Mouse (Mus musculus) yolk sac, embryonic 10.5 days (tissue): ENCODE data around the gene Foxred1.

Experiments used
- DNase-seq: peaks from one replicate; pipeline ENCODE4 v3.0.0-alpha.2; 2017; ENCODE audit warnings: low spot score

The Foxred1 gene

DNA sequence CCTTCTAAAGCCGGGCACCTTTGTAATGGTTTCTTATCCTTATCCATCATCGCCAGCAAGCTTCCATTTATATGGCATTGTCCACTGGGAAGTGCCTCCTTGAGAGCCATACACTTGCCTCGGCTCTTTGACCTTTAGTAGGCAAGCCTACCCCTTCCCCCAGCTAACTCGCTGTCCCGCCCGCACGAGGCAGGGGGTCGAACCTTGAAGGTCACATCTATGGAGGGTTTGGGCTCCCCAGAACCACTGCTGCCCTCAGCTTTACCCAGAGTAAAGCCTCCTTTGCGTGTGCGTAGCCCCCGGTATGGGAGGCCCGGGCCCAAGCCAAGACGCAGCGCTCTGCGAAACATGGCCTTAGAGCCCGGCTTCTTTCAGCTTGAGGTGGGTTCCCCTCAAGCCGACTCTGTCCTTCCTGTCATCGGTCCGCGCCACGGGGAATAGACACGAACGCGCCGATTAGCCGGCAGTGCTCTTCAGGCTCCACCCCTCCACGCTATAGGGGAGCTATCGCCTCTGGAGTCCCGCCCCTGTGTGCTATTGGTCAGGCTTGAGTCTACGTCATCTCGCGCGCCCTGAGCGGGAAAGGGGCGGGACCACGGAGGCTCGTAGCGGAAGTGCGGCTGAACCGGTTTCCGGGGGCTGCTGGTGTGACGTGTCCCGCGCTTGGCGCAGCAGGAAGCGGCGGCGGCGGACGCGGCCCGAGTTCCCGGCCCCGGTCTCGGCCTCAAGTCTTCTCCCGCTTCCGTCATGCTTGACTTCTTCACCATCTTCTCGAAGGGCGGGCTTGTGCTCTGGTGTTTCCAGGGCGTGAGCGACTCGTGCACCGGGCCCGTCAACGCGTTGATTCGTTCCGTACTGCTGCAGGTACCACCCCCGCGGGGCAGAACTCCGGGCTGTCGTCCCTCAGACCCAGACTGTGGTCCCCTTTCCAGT is at the start of gene Foxred1:
Gene Foxred1 (minus strand): TSS at position 514 of the 933 bp plus-strand sequence.
- peak; percentile 99 for DNase-seq

DNA sequence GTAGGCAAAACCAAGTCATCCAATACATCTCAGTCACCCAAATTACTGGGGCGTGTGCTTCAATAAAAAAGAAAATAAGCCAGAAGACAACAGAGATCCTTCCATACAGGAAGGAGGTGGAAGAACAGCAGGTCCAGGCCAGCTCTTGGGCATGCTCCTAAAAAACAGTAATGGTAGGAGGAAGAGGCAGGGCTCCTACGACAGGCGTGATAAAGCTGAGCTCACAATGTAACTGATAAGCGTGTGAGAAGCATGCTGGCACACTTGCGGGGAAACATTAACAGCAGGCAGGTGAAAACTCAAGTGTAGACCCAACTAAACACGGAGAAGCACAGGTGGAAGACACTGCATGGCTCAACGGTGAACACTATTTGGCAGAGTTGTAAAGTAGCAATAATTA is 46.5 kb upstream of the Foxred1 start:
- no peak for DNase-seq

DNA sequence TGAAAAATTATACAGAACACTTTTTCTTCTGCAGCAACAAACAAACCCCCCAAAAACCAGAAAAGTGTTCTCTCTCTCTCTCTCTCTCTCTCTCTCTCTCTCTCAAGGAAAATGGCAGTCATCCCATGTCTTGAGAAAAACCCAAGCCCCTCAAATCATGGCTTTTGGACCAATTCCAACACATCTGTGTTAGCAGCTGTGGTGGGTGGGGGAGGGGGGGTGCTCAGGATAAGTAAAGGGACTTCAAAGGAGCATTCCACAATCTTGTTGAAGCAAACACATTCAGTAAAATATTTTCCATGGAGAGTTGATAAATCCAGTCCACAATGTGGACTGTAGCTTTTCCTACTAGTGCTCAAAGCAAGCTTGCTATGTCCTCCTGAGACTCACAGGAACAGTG is 38.6 kb upstream of the Foxred1 start:
- DNase-seq: no peak

DNA sequence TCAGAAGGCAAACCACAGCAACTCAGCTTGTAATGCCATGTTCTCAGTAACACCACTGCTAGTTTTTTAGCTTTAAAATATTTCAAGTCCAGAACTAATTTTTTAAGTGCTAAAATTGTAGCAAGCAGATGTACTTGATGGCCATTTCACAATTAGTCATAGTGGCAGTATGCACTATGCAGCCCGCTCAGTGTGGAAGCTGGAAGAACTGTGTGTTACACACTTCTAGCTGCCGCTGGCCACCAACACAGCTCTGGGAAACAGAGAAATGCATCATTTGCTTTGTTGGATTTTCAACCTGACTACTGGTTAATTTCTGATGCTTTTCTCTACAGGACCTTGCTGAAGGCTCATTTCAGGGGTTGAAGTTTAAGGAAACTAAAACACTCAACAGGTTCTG is 36.5 kb upstream of the Foxred1 start:
- no peak for DNase-seq

DNA sequence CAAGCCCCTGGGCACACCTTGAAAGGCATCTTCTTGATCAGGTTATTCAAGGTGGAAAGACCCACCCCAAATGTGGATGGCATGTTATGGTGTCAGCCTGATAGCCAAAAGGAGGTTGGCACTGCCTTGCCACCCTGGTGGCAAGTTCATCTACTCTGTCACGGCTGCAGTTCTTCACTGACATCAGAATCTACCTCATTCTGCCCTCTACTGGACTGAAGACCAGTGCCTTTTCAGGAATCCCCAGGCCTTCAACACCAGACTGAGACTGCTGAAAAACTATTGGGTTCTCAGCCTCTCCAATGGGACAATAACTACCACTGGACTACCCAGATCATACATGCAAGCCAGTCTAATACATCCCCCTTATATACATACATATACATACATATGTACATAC is 28.9 kb upstream of the Foxred1 start:
- DNase-seq: no peak

DNA sequence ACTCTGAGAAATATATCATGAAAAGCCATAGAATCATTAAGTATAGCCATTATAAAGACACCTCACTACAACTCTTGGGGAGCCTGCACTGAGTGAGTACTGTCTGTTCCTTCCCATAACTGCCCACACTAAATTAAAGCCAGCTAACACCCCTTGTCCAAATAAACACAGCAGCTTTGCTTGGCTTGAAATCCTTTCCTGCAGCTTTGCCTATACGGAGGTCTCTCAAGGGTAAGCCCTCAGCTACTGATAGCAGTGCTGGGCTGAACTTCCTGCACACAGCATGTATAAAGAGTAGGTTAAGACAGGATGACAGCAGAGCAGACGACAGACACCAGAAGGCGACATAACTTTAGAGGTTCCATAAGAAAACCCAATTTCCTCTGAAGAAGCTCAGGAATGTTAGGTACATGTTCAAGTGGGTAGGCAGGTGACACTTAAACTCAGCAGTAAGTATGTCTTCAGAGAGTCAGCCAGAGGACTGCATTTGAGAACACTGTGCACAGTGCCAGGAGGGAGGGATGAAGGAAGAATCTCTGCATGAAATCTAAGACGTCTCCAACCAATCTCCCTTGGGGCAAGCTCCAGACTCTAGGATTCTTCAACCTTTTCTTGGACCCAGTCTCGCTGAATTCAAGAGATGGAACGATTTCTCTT is 28.2 kb upstream of the Foxred1 start:
- no peak for DNase-seq

DNA sequence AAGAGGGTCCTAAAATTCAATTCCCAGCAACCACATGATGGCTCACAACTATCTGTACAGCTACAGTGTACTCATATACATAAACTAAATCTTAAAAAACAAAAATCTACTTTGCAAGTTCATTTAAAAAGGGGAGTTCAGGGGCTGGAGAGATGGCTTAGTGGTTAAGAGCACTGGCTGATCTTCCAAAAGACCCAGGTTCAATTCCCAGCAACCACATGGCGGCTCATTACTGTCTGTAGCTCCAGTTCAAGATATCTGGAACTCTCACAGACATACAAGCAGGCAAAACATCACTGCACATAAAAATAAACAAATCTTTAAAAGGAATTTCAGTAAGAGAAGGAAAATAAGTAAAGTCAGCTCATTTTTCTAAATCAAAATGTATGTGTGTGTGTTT is 27.5 kb upstream of the Foxred1 start:
- no peak for DNase-seq

DNA sequence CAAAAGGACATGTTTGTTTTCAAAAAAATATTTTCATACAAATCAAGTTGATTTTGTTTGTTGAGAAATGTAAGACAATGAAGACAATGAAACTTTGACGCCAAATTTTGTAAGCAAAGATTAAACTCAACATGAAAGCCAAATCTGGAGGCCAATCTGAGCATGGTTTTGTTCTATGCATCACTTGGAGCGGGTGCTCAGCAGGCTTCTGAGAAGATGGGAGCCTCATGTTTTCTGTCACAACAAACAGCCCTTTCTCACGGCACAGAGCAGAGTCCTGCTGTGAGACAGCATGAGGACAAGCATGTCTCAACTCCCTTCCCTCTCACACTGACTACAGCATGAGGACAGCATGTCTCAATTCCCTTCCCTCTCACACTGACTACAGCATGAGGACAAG is 25.1 kb upstream of the Foxred1 start:
- no peak for DNase-seq

DNA sequence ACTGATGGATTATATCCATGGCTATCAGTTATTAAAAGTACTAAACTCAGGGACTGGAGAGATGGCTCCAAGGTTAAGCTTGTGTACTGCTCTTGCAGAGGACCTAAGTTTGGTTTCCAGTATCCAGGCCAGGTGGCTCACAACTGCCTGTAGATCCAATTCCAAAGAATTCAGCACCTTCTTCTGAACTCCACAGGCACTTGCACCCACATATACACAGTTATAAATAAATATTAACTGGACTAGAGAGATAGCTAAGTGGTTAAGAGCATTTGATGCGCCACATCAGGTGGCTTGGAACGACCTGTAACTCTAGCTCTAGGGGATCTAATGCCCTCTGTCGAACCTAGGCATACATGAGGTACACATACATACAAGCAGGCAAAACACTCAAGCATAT is 17.8 kb upstream of the Foxred1 start:
- no peak for DNase-seq

DNA sequence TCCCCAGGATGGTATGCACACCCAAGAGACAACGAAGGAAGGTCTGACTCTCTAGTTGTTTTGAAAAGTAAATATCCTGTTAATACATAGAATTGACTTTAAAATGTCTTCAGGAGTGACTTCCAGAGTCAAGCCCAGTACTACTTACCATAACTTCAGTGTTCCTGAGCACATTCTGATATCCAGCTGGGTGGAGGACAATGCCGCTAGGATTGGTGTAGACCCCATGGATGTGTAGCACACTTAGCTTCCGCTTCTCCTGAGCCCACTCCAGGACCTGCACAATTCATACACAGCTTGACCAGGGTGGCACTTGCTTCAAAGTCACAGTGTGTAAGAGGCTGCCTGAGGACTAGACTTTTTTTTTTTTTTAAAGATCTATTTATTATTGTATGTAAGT is 12.6 kb upstream of the Foxred1 start:
- DNase-seq: no peak

DNA sequence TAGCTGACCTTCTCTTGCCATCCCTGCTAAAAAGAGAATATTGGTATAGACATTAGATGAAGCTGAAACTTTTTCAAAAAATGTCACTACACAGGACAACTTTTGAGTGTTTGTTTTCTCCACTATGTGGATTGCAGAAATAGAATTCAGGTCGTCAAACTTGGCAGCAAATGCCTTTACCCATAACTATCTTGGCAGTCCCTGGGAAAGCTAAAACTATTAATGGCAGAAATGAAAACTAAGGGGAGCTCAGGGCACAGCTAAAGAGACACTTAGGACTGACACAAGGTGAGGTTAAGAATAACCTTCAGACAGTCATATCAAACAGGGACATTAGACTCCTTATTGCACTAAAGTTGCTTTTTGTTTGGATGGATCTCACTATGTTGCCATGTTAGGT is 7.1 kb upstream of the Foxred1 start:
- no peak for DNase-seq

DNA sequence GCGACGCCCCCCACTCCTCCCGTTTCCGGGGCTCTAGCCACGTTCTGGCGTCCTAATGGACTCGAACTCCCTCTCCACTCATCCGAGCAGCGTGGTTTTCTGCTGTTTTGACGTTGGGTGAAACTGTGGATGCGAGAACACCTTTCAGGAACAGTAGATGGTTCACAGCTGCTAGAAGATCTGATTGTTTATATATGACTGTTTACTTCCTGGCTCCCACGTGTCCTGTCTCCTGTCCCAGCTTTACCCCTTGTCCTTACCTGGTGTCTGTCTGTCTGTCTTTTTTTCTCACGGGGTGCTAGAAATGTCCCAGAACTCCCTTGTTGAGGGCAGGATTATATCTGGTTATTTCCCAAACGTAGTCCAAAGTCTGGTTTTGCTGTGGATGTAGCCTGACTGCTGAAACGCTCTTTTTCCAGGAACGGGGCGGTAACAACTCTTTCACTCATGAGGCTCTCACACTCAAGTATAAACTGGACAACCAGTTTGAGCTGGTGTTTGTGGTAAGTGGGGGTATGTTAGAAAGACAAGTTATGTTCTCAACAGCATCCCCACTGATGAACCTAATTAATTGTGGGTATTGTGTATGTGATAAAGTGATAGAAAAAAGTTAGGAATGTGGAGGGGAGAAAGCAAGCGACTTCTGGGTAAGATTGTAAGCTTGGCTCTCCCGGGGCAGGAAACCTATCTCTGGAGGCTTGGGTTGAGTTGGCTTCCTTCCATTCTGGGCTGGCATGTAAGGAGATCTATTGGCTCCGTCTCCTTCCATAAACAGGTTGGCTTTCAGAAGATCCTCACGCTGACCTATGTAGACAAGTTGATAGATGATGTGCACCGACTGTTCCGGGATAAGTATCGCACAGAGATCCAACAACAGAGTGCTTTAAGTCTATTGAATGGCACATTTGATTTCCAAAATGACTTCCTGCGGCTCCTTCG is 987 bp upstream of the Foxred1 start:
- DNase-seq: peak; percentile 56

DNA sequence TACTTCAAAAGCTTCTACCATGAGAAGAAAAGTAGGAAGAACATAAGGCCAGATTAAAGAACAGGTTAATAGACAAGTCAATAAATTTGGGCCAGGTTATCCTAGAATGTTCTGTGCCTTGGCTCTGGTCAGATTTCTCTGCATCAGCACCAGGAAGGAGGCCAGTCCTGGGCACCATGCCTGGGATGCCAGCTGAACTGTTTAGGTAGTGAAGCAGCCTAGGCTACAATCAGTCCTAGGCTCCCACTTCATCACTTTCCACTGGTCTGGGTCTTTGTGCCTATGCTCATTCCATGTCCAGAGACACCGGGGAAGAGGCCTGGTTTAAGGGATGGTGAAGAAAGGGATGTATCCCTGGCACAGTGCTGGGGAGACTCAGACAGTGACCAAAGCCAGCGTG is 6.4 kb downstream of the Foxred1 start:
- DNase-seq: no peak

DNA sequence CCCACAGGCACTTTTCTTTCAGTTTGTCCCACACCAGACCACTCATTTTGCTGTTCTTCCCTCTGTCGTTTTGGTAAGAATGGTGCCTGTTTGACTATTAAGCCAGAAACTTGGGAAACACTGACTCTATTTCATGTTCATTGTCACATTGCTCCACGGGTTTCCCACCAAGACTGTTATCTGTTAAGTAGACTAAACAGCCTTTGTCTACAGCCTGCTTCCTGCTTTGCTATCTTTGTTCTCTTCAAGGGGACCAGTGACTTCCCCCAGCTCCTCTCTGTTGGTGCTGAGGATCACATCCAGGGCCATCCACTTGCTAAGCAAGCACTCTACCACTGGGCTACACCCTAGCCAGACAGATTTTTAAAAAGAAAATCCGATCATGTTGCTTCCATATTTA is 7.3 kb downstream of the Foxred1 start:
- DNase-seq: no peak

DNA sequence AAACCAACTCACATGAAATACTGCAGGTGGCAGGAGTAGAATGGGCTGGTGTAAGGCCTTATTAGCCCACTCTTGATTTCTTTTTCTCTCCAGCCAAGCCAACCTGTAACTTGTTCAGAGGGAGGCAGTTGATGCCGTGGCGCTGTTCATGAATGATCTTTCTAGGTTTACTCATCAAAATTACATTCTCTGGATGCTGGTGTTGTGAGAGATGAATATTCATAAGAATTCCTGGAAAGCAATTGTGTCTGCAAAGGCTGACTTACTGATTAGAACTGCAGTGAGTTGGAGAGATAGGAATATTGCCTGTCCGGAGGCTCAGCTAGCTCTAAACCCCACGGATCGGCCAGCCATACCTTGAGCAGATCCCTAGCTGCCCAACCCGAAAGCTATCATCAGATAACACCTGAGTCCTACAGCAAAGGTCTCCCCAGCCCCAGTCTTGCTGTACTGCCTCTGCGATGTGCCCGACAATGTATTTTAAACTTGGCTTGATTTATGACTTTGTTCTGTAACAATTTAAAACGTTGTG is 10.3 kb downstream of the Foxred1 start:
- no peak for DNase-seq

DNA sequence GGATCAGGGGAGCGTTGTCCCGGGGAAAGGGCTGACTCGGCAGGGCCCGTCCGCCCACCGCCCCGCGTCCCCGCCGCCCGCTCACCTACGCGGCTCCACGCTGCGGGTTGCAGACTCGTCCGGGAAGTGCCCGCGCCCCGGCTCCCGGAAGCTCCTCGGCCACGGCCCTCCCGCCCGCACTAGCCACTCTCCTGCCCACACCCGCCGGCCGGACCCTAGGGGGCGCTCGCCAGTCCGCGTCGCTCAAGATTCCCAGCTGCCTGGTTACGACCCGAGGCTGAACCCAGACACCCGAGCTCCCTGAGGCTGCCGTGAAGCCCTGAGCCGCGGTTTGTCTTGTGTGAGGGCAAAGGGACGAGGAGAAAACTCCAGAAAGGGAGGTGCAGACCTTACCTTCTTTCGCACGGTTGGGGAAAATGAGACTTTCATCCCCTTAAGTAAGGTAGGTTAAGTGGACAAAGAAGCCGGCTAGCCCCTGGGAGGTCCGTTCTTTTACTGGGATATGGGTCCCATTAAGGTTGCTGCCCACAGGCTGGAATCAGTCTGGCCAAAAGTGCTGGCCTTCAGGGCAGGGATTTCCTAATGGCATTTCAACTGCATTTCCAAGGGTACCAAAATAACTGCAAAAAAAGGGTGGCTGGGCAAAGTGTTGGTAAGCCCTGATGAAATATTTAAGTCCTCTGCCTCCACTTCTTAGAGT is 10.9 kb downstream of the Foxred1 start, which contains the start of the genes Srpr and Tirap:
Gene Srpr (plus strand): TSS at position 404 of the 700 bp plus-strand sequence.
Gene Tirap (minus strand): TSS at position 520 of the 700 bp plus-strand sequence.
- peak; percentile 86 for DNase-seq

DNA sequence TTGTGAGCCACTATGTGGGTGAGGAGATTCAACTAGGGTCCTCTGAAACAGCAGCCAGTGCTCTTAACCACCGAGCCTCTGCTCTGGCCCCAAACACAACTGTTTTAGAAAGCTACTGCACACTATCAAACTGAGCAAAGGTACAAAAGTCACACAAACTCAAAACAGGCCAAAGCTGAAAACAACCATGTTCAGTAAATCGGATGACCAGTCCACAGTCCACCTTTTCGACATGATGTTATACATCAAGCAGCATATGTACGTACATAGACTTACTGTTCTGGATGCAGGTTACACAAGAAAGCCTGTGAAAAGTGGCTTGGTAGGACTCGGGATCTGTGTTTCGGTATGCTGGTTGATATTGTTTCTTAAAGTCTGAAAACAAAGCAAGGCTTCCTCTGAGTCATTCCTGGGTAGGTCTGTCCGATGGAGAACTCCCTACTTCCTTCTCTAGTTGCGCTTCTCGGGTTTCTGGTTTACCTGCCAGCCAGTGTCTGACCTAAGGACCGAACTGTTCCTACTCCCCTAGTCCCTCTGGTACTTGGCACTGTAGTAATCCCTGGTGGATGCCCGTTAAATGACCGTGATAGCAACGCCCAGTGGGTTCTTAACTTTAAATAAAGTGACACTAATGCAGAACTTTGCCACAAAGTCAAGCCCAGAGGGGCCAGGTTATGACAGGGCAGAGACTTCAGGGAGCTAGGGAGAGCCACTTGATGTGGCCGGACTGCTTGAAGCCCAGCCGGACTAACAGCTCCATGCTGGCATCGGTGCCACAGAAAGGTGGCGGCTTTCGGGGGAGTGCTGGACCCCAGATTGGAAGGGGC is 11.7 kb downstream of the Foxred1 start:
- peak; percentile 19 for DNase-seq

DNA sequence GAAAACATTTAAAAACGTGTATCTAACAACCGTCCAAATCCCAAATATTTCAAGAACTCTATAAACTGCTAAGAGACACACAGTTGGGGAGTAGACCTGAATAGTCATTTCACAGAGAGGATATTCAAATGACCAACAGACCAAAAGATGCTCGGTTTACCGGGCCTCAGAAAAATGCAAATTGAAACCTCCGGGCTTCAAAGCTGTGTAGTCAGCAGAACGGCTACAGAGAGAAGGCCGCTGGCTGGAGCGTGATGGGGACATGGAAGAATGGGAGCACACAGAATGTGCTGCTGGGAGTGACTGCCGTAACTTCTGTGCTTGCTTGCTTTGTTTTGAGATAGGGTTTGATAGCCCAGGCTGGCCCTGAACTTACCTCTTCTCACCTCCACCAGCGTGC is 12.5 kb downstream of the Foxred1 start:
- DNase-seq: no peak

DNA sequence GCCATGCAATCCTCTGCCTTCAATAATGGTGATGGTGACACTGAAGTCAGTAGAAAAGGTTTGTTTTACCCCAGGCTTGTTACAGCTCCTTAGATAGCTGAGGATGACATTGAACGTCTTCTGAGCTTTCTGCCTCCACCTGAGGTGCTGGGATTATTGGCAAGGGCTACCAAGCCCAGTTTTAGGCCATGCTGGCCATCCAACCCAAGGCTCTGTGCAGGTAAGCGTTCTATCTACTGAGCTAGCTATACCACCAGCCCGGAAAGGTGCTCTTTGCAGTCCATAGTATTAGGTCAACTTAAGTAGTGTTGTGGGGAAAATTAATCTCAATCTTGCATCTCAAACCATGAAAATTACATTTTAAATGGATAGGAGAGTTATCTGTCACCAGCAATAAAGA is 13.2 kb downstream of the Foxred1 start:
- no peak for DNase-seq

DNA sequence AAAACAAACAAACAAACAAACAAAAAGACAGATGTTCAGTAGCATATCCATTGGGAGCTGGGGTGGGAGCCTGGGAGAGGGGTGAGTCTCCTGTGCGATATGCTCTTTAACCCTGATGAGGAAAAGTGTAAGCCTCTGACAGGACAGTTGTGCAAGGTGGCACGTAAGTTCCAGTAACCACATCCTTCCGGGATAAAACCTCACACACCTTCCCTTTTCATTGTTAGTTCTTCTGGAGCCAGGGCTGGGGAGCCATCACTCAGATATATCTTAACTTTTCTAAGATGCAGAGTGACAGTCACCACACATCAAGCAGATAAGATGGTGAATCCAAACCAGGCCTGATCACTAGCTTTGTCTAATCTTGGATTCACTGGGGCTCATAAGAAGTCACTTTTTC is 16.8 kb downstream of the Foxred1 start:
- DNase-seq: no peak
